In the genomic region with DNA sequence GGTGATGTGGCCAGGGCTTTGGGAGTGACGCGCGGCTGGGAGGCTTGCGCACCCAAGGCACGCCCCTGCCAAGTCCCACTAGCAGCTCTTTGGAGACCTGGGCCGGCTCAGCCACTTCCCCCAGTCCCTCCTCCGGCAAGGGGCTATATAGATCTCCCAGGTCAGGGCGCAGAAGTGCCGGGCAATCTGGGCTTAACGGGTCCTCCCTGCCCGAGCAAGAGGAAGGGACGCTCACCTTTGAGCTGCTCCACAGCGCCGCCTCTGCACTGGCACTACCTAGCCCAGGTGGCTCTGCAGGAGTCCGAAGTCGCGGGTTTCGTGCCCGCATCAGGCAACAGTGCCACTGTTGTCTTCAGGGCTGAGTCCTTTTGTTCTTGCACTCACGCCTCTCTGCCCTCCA, we compare ENCODE assay signal across 9 mouse cellular contexts. TPM values are rescaled to one million over a fixed set of nuclear protein-coding genes. Genes with fewer than 3 reads are reported as not detected.
A peak's percentile ranks its signal among the peaks of the same experiment; 100 is the strongest.
DNase-seq lines count a peak whose midpoint lies in the region; ATAC-seq lines count a peak whose summit lies in the region.
"Had no signal": no experiment of that assay in that cellular context is flagged by ENCODE, and none has a peak within 500 bp of the region (broad histone marks: within the 10 kb centered on the region; RNA-seq: fewer than 3 reads in every experiment).

A gene (plus strand): TSS at position 177 of the 400 bp plus-strand sequence.

- H3K27me3 ChIP-seq in heart, embryonic 15.5 days: peaks cover 34% of the 10 kb centered on the region
- peaks cover 20% of the 10 kb centered on the region for H3K27me3 ChIP-seq in embryonic facial prominence, embryonic 15.5 days

- peak within 1 kb of the TSS; percentile 63 for H3K4me2 ChIP-seq in heart, embryonic 15.5 days
- peak within 1 kb of the TSS; percentile 52 for H3K4me2 ChIP-seq in embryonic facial prominence, embryonic 15.5 days (replicated peaks)
- H3K4me2 ChIP-seq: liver, embryonic 15.5 days had no signal

- 2% methylated on average over 20 of the region's 20 CpGs for WGBS in heart, embryonic 15.5 days
- WGBS in embryonic facial prominence, embryonic 15.5 days: 2% methylated on average over 19 of the region's 20 CpGs

- H3K4me3 ChIP-seq in heart, embryonic 15.5 days: peak within 1 kb of the TSS; percentile 30
- peak within 1 kb of the TSS; percentile 30 for H3K4me3 ChIP-seq in embryonic facial prominence, embryonic 15.5 days (replicated peaks)
- H3K4me3 ChIP-seq: liver, embryonic 15.5 days had no signal

- DNase-seq in heart, adult 18-20 months: no peak
- peak; percentile 39 for DNase-seq in ZHBTc4 (ENCODE audit: low read depth, low spot score)
- DNase-seq in kidney, postnatal 14 days: peak; percentile 27
- peak; percentile 18 for DNase-seq in retina, postnatal 1 day
- no peak for DNase-seq in gastrocnemius, postnatal 10 days
- no peak for DNase-seq in right cerebral cortex, adult 2 months (ENCODE audit: low spot score in 2 of 2)

- ATAC-seq in heart, embryonic 15.5 days (replicated peaks; ENCODE audit: insufficient number of reproducible peaks, insufficient read depth, low FRiP score, low read depth): no peak
- no peak for ATAC-seq in embryonic facial prominence, embryonic 15.5 days (ENCODE audit: insufficient number of reproducible peaks, low FRiP score, low TSS enrichment, low read depth)

- no peaks in the 10 kb centered on the region for H3K36me3 ChIP-seq in heart, embryonic 15.5 days
- no peaks in the 10 kb centered on the region for H3K36me3 ChIP-seq in embryonic facial prominence, embryonic 15.5 days
- H3K36me3 ChIP-seq: liver, embryonic 15.5 days had no signal

- no peak within 1 kb of the TSS for H3K9ac ChIP-seq in heart, embryonic 15.5 days
- no peak within 1 kb of the TSS for H3K9ac ChIP-seq in embryonic facial prominence, embryonic 15.5 days
- H3K9ac ChIP-seq: liver, embryonic 15.5 days had no signal

- H3K4me1 ChIP-seq in heart, embryonic 15.5 days (replicated peaks): peaks cover 6% of the 10 kb centered on the region; the same call in 1 of the 2 replicates
- H3K4me1 ChIP-seq in embryonic facial prominence, embryonic 15.5 days: peaks cover 5% of the 10 kb centered on the region
- H3K4me1 ChIP-seq: liver, embryonic 15.5 days had no signal

- H3K9me3 ChIP-seq in heart, embryonic 15.5 days (replicated peaks): no peaks in the 10 kb centered on the region
- no peaks in the 10 kb centered on the region for H3K9me3 ChIP-seq in embryonic facial prominence, embryonic 15.5 days (replicated peaks)
- H3K9me3 ChIP-seq: liver, embryonic 15.5 days had no signal

- no peak within 1 kb of the TSS for H3K27ac ChIP-seq in heart, embryonic 15.5 days
- H3K27ac ChIP-seq in embryonic facial prominence, embryonic 15.5 days (replicated peaks): no peak within 1 kb of the TSS
- H3K27ac ChIP-seq: liver, embryonic 15.5 days had no signal

RNA-seq across cellular contexts. Expression of the gene that starts here (rescaled TPM):
- not detected in 2 replicates for polyA plus RNA-seq in heart, embryonic 15.5 days (2015; fragmentation: Nextera tagmentation; extraction: Ambion mirVana)
- total RNA-seq in heart, adult 18-20 months (2021): 100 to 1,000 TPM in 1 of 2 experiments, 1 to 10 TPM in 1; 1.1 to 108 TPM
- 0.13 TPM in 1 of 2 replicates, not detected in the other for polyA plus RNA-seq in embryonic facial prominence, embryonic 15.5 days (2015; fragmentation: Nextera tagmentation; extraction: Ambion mirVana)
- total RNA-seq in gastrocnemius, postnatal 10 days (2021): not detected
- polyA plus RNA-seq: liver, embryonic 15.5 days had no signal

Comparison
In these comparisons a context has a peak if more than half of its experiments do, and no peak if none do; other contexts are left out.
1. DNase-seq: peak in ZHBTc4 (single experiment), kidney, postnatal 14 days (single experiment) and retina, postnatal 1 day (single experiment); none in heart, adult 18-20 months (0 of 2), gastrocnemius, postnatal 10 days (single experiment) and right cerebral cortex, adult 2 months (0 of 2).